Mouse (Mus musculus) right cerebral cortex, postnatal 25 days (tissue): Measurements from ENCODE around the gene Appl1.
"Not testable (repeated sequence)": the region's sequence is repeated elsewhere in the genome, so short reads cannot be mapped to it uniquely, and the experiment has no call there.

ENCODE experiments used
- DNase-seq: peaks from one replicate; pipeline ENCODE4 v3.0.0; 2022

Gene Appl1

GRCm38 (mm10) chr14:26960518-26960917 is 10.5 kb downstream of the Appl1 start:
- DNase-seq, result no peak

GRCm38 (mm10) chr14:26956139-26956538 is 14.9 kb downstream of the Appl1 start:
- DNase-seq, result not testable (repeated sequence)

GRCm38 (mm10) chr14:26935558-26935957 is 35.5 kb downstream of the Appl1 start:
- no peak for DNase-seq

GRCm38 (mm10) chr14:26934891-26935290 is 36.1 kb downstream of the Appl1 start:
- no peak for DNase-seq

- no peak for DNase-seq
Measured at GRCm38 (mm10) chr14:26923702-26924421, 47.2 kb downstream of the Appl1 start.

- DNase-seq, result no peak
Measured at GRCm38 (mm10) chr14:26919310-26919709, 51.7 kb downstream of the Appl1 start.

GRCm38 (mm10) chr14:26913681-26914268 is 57.3 kb downstream of the Appl1 start:
- peak; percentile 36 for DNase-seq

GRCm38 (mm10) chr14:26911826-26912225 is 59.2 kb downstream of the Appl1 start:
- DNase-seq, result no peak

- DNase-seq, result no peak
Measured at GRCm38 (mm10) chr14:26911201-26911600, 59.8 kb downstream of the Appl1 start.

- DNase-seq, result not testable (repeated sequence)
Measured at GRCm38 (mm10) chr14:26910461-26910860, 60.6 kb downstream of the Appl1 start.

- DNase-seq, result no peak
Measured at GRCm38 (mm10) chr14:26907401-26907800, 63.6 kb downstream of the Appl1 start.

GRCm38 (mm10) chr14:26900893-26901292 is 70.1 kb downstream of the Appl1 start:
- peak; percentile 34 for DNase-seq

- no peak for DNase-seq
Measured at GRCm38 (mm10) chr14:26899490-26899889, 71.5 kb downstream of the Appl1 start.

GRCm38 (mm10) chr14:26894392-26894791 is 76.6 kb downstream of the Appl1 start, which contains the start of gene Asb14:
Gene Asb14 (plus strand): TSS chr14:26894557.
- no peak for DNase-seq

GRCm38 (mm10) chr14:26890777-26891176 is 80.3 kb downstream of the Appl1 start:
- no peak for DNase-seq

- DNase-seq, result no peak
Measured at GRCm38 (mm10) chr14:26887244-26887643, 83.8 kb downstream of the Appl1 start.

GRCm38 (mm10) chr14:26881700-26882099 is 89.3 kb downstream of the Appl1 start:
- no peak for DNase-seq

- no peak for DNase-seq
Measured at GRCm38 (mm10) chr14:26879976-26880375, 91.1 kb downstream of the Appl1 start.

GRCm38 (mm10) chr14:26878756-26879155 is 92.3 kb downstream of the Appl1 start:
- DNase-seq, result no peak
